Mouse (Mus musculus) liver, embryonic 12.5 days (tissue): ENCODE measurements around the gene 4930579G24Rik. TPM values are rescaled to one million over a fixed set of nuclear protein-coding genes. Genes with fewer than 3 reads are reported as not detected.

Source experiments
- ATAC-seq: fragments of 200-750 bp; cut with Nextera tagmentation; 2 replicates; pipeline ENCODE4 v1.8.0; 2017; ENCODE audit warnings: moderate number of reproducible peaks, mild to moderate bottlenecking, moderate library complexity
- H3K27ac ChIP-seq: fragments of 300-500 bp; sonication (generic); 2 replicates; pipeline ENCODE4 v1.5.1; 2016; ENCODE audit warnings: mild to moderate bottlenecking
- H3K27me3 ChIP-seq: fragments of 300-500 bp; sonication (generic); replicated peaks from 2 replicates; pipeline ENCODE4 v1.6.1; 2016; ENCODE audit warnings: mild to moderate bottlenecking, moderate library complexity
- H3K36me3 ChIP-seq: fragments of 300-500 bp; sonication (generic); 2 replicates; pipeline ENCODE4 v1.6.1; 2016; ENCODE audit warnings: mild to moderate bottlenecking, moderate library complexity
- H3K4me1 ChIP-seq: fragments of 300-500 bp; sonication (generic); 2 replicates; pipeline ENCODE4 v1.6.1; 2016
- H3K4me2 ChIP-seq: fragments of 300-500 bp; sonication (generic); 2 replicates; pipeline ENCODE4 v1.6.1; 2016; ENCODE audit warnings: mild to moderate bottlenecking, moderate library complexity
- H3K4me3 ChIP-seq: fragments of 300-500 bp; sonication (generic); 2 replicates; pipeline ENCODE4 v1.5.1; 2016; ENCODE audit warnings: mild to moderate bottlenecking, moderate library complexity
- H3K9ac ChIP-seq: fragments of 300-500 bp; sonication (generic); 2 replicates; pipeline ENCODE4 v1.6.1; 2016; ENCODE audit warnings: mild to moderate bottlenecking, moderate library complexity
- H3K9me3 ChIP-seq: fragments of 300-500 bp; sonication (generic); replicated peaks from 2 replicates; pipeline ENCODE4 v1.6.1; 2016; ENCODE audit warnings: mild to moderate bottlenecking, moderate library complexity
- WGBS: fragments of 180-500 bp; shearing (Covaris S2); methylation state at CpG from one replicate; pipeline ENCODE4 v1.1.7; 2016; ENCODE audit not compliant: insufficient replicate concordance; 5-methylcytosine and 5-hydroxymethylcytosine counted together
- polyA plus RNA-seq: library from polyadenylated mRNA; unstranded; fragments of >200 nt; fragmentation: Nextera tagmentation; extraction: Ambion mirVana; gene quantifications from 2 replicates; pipeline ENCODE4 v1.2.1, GENCODE M21; 2016

4930579G24Rik gene
- polyA plus RNA-seq, 1 experiment from 2014 or later: 23.8 TPM

DNA sequence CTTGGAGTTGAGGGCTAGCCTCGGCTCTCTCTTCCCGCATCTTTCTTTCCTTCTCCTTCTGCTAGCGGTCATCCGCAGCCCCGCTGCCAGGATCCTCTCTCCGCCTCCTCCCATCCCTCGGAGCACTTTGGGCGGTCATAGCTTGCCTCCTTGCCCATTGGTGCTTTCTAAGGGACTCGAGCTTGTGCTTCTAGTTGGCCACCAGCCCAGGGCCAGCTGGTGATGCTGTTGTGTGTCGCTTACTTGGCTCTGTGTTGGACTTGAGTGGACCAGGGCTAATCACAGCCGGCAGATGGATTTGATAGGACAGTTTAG lies 494 bp downstream of the 4930579G24Rik start, which contains the start of gene Etfdh:
Etfdh (minus strand) TSS at position 85 of the 315 bp plus-strand sequence.
- 1% methylated on average over 11 of the region's 11 CpGs for WGBS
- Histone ChIP-seq H3K4me3 (peak within 1 kb of the TSS; percentile 90), H3K9ac (peak within 1 kb of the TSS; percentile 91), H3K36me3 (peaks cover 29% of the 10 kb centered on the region), H3K4me2 (peak within 1 kb of the TSS; percentile 83), H3K9me3 (0 out of 2 replicates have a peak, but pooled peaks cover 4% of the 10 kb centered on the region), H3K4me1 (peaks cover 20% of the 10 kb centered on the region), H3K27me3 (no peaks in the 10 kb centered on the region), H3K27ac (peak within 1 kb of the TSS; percentile 95)
- ATAC-seq: peak; percentile 21

GRCm38 (mm10) chr3:79652129-79652528 lies 23.2 kb downstream of the 4930579G24Rik start:
- no peak for ATAC-seq
- WGBS: 77% methylated on average over 6 of the region's 6 CpGs
- no peak overlapping the region for H3K9ac ChIP-seq

GRCm38 (mm10) chr3:79656682-79657081 lies 27.8 kb downstream of the 4930579G24Rik start:
- Histone ChIP-seq H3K4me1 (no peaks in the 10 kb centered on the region), H3K4me3 (no peak overlapping the region), H3K36me3 (no peaks in the 10 kb centered on the region), H3K27ac (no peak overlapping the region), H3K9me3 (no peaks in the 10 kb centered on the region), H3K4me2 (no peak overlapping the region), H3K27me3 (no peaks in the 10 kb centered on the region), H3K9ac (no peak overlapping the region)
- WGBS: 44% methylated on average over 5 of the region's 5 CpGs
- no peak for ATAC-seq

More at GRCm38 (mm10) chr3:79652129-79652528, 23.2 kb downstream of the 4930579G24Rik start:
- Histone ChIP-seq H3K27ac (no peak overlapping the region), H3K4me2 (no peak overlapping the region), H3K27me3 (0 out of 2 replicates have a peak, but pooled peaks cover 4% of the 10 kb centered on the region), H3K36me3 (no peaks in the 10 kb centered on the region), H3K4me1 (no peaks in the 10 kb centered on the region), H3K4me3 (no peak overlapping the region), H3K9me3 (no peaks in the 10 kb centered on the region)

GRCm38 (mm10) chr3:79664787-79665408 lies 36.0 kb downstream of the 4930579G24Rik start:
- H3K9ac ChIP-seq: no peak overlapping the region
- no peaks in the 10 kb centered on the region; the same call in 1 of the 2 replicates for H3K27me3 ChIP-seq
- H3K4me2 ChIP-seq: no peak overlapping the region
- no peak for ATAC-seq
- no peaks in the 10 kb centered on the region for H3K9me3 ChIP-seq
- no peak overlapping the region for H3K27ac ChIP-seq
- 30% methylated on average over 9 of the region's 9 CpGs for WGBS
- no peak overlapping the region for H3K4me3 ChIP-seq
- H3K36me3 ChIP-seq: no peaks in the 10 kb centered on the region
- no peaks in the 10 kb centered on the region for H3K4me1 ChIP-seq

GRCm38 (mm10) chr3:79670556-79670955 lies 41.7 kb downstream of the 4930579G24Rik start:
- no peak overlapping the region for H3K27ac ChIP-seq
- ATAC-seq: no peak
- no peak overlapping the region for H3K9ac ChIP-seq
- H3K4me1 ChIP-seq: no peaks in the 10 kb centered on the region
- H3K27me3 ChIP-seq: no peaks in the 10 kb centered on the region; the same call in 1 of the 2 replicates
- no peak overlapping the region for H3K4me3 ChIP-seq
- H3K4me2 ChIP-seq: no peak overlapping the region
- WGBS: 69% methylated on average over 7 of the region's 7 CpGs
- no peaks in the 10 kb centered on the region for H3K36me3 ChIP-seq
- no peaks in the 10 kb centered on the region for H3K9me3 ChIP-seq

- Histone ChIP-seq H3K36me3 (no peaks in the 10 kb centered on the region), H3K9me3 (no peaks in the 10 kb centered on the region), H3K4me3 (no peak overlapping the region), H3K27me3 (no peaks in the 10 kb centered on the region; the same call in 1 of the 2 replicates), H3K9ac (no peak overlapping the region), H3K4me2 (no peak overlapping the region), H3K4me1 (no peaks in the 10 kb centered on the region), H3K27ac (no peak overlapping the region)
- no peak for ATAC-seq
- 76% methylated on average over 16 of the region's 16 CpGs for WGBS
Measured at GRCm38 (mm10) chr3:79672188-79672587, 43.3 kb downstream of the 4930579G24Rik start.

- Histone ChIP-seq H3K4me3 (no peak overlapping the region), H3K9me3 (no peaks in the 10 kb centered on the region), H3K4me1 (no peaks in the 10 kb centered on the region), H3K9ac (no peak overlapping the region), H3K4me2 (no peak overlapping the region), H3K27me3 (no peaks in the 10 kb centered on the region; the same call in 1 of the 2 replicates), H3K36me3 (no peaks in the 10 kb centered on the region), H3K27ac (no peak overlapping the region)
- WGBS: 13% methylated on average over 4 of the region's 4 CpGs
- no peak for ATAC-seq
Measured at GRCm38 (mm10) chr3:79673082-79673481, 44.2 kb downstream of the 4930579G24Rik start.

DNA sequence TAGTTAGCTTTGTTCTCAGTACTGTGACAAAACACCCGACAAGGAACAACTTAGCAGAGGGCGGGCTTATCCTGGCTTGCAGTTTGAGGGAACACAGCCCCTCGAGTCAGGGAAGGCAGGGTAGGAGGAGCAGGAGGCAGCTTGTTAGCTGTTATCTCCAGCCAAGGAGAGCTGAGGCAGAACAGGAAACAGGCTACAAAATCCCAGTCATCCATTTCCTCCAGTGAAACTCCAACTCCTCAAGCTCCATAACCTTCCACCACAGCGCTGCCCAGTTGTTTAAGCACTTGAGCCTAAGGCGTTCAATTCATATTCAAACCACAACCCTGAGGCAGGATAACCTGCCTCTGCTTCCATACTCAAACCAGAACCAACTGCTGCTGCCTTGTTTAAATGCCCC lies 45.8 kb downstream of the 4930579G24Rik start:
- Histone ChIP-seq H3K4me3 (no peak overlapping the region), H3K4me2 (no peak overlapping the region), H3K27ac (no peak overlapping the region), H3K4me1 (no peaks in the 10 kb centered on the region), H3K9ac (no peak overlapping the region), H3K36me3 (no peaks in the 10 kb centered on the region), H3K27me3 (no peaks in the 10 kb centered on the region; the same call in 1 of the 2 replicates), H3K9me3 (no peaks in the 10 kb centered on the region)
- WGBS: 70% methylated on average over 5 of the region's 5 CpGs
- no peak for ATAC-seq

DNA sequence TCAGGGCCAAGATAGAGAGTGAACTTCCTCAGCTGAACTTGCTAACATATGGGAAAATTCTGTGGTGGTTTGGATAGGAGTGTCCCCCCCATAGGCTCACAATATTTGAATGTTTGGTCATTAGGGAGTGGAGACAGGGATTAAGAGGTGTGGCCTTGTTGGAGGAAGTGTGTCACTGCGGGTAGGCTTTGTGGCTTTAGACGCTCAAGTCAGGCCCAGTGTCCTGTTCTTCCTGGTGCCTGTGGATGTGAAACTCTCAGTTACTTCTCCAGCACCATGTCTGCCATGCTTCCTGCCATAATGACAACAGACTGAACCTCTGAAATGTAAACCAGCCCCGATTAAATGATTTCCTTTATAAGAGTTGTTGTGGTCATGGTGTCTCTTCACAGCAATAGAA lies 47.5 kb downstream of the 4930579G24Rik start:
- Histone ChIP-seq H3K4me2 (no peak overlapping the region), H3K27me3 (no peaks in the 10 kb centered on the region; the same call in 1 of the 2 replicates), H3K4me1 (no peaks in the 10 kb centered on the region), H3K36me3 (no peaks in the 10 kb centered on the region), H3K4me3 (no peak overlapping the region), H3K9me3 (no peaks in the 10 kb centered on the region), H3K27ac (no peak overlapping the region), H3K9ac (no peak overlapping the region)
- 69% methylated on average over 3 of the region's 3 CpGs for WGBS
- no peak for ATAC-seq

Other genes with a start within 250 kb of the 4930579G24Rik start
- gene Fnip2, start 61.3 kb upstream of the 4930579G24Rik start, polyA plus RNA-seq: 8.0 and 8.3 TPM in 2 replicates
- gene Ppid, start 37.7 kb upstream of the 4930579G24Rik start, polyA plus RNA-seq: 208 and 214 TPM in 2 replicates
- 39.2 and 41.1 TPM in 2 replicates for gene Etfdh, start 421 bp downstream of the 4930579G24Rik start, polyA plus RNA-seq
- 0.02 TPM in 1 of 2 replicates, not detected in the other for gene Rxfp1, start 108.8 kb downstream of the 4930579G24Rik start, polyA plus RNA-seq
- gene Tmem144, start 223.7 kb downstream of the 4930579G24Rik start, polyA plus RNA-seq: 2.2 and 2.5 TPM in 2 replicates